Mouse (Mus musculus) spleen, postnatal 10 days (tissue): ENCODE measurements at regions not wholly inside any gene's neighbourhood (a gene's known extent, or its start where the extent isn't known, plus 50 kb on each side); places are given as distances from the start of the nearest gene placed in this dataset.

Experiments
- DNase-seq, 2 experiments: peaks; one replicate each; pipeline ENCODE4 v3.0.0; 2021 to 2022; ENCODE audit warnings: low spot score in 2 of 2

GRCm38 (mm10) chr5:35165459-35165858 is 59.9 kb upstream of the Lrpap1 start:
- no peak for DNase-seq

- DNase-seq: no peak
Observed at GRCm38 (mm10) chr5:35162607-35163006, 57.0 kb upstream of the Lrpap1 start.

DNA sequence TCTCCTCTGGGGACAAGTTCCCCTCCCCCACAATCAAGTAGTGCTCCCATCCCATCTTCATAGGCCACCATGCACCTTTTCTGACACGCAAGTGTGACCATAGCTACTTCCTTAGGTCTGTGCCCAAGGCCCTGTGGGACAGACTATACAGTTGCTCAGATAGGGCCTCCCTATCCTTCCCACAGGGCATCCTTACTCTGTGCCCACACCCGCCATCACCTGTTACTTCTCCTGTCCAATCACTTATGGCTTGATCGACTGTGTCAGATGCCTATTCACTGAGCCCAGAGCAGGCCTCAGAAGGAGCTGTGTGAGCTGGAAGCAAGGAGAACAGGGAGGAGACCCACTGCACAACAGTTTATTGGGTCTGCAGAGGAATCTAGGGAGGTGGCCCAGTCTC is 56.6 kb upstream of the Lrpap1 start:
- peak in 1 of 2 experiments; percentile 43 for DNase-seq

DNA sequence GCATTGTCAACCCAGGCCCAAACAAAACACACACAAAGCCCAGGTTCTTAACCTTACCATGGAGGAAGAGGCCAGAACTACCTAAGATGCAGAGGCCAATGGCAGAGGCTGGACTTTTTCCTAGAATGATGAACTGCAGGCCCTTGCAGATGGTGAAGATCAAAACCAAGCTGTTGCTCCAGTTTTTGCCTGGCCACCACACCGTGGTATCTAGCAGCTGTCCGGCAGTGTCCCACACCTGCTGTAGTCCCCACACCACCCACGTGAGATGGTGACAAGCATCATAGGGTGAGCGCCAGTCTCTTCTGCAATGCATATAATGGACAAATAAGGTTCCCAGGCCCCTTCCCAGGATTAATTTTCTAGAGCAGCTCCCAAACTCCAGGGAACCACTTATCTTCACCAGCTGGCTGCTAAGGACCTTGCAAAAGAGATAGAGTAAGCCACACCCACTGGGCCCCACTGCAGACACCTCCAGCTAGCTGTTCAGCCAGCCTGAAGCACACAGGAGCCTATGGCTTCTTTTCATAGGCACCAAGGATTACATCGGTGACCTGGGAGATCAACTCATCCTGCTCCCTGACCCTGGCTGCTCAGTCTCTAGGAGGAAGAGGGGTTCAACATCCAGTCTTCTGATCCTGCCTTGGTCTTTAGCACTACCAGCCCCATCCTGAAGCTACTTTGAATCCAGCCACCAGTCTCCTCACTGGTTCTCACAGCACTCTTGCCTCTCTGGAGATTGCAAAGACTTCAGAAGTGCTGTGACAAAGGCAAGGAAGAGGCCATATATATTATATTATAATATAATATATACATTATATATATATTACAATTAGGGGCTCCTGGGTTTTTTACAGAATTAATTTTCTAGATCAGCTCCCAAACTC is 55.6 kb upstream of the Lrpap1 start:
- peak; percentile 74 to 86 for DNase-seq

DNA sequence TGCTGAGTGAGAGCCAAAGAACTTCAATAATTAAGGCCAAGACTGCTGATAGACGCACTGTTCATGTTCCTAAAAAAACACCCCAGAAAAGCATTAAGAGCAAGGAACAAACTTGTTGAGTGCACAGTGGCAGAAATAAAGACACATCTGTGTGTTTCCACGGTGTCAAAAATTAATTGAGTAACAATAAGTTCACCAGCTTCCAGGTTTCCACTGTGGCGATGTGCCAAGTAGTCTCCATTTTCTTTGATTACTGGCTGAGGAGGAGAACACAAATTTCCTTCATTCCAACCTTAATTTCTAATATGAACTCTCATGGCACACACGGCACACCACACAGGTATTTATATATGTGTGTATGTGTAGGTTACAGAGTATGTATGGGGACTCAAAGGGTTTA is 54.3 kb upstream of the Lrpap1 start:
- DNase-seq: no peak

GRCm38 (mm10) chr5:35159178-35159661 is 53.7 kb upstream of the Lrpap1 start:
- DNase-seq: no peak

DNA sequence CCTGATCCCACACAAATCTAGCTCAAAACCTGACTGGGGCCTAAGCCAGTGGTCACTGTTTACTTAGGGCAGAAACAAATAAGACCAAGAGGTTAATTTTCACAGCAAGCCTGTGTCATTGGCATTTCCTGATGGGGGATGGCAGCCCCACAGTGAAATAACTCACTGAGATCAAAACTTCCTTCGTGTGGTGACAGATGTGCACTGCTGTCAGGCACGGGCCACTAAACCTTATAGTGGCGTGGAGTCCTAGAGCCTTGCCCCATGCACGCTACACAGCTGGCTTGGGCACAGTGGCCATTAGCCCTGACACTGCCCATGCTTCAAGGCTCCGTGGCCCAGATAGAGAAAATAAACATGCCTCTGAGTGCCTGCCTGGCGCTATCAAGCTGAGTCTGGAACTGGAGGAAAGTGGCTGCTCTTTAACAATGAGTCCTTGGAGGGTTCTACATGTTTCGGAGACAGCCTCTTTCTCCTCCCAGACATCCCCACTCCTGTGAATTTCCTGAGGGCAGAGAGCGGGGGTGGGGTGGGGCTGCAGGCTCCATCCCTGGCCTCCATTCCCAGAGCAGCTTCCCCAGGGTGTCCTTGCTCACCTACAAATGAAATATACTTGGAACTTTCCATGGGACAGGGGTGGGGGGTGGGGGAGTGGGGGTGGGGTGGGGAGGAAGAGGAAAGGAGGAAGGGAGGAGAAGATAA is 52.9 kb upstream of the Lrpap1 start:
- no peak for DNase-seq

DNA sequence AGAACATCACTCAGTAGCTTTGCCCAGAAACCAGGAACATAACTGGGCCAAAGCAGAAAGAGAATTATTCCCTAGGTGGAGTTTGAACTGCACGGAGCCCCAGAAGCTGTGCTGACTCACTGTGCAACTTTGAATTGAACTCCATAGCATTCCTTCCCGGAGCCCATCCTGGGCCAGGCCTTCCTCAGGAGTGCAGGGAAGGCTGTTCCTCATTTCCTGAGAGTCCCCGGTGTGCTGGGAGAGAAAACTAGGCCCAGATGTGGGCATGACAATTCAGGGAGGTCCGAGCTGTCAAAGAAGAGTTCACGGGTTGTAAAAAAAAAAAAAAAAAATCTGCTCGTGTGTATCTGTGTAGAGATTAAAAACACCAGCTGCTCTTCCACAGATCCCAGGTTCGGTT is 50.8 kb upstream of the Lrpap1 start:
- DNase-seq: no peak

DNA sequence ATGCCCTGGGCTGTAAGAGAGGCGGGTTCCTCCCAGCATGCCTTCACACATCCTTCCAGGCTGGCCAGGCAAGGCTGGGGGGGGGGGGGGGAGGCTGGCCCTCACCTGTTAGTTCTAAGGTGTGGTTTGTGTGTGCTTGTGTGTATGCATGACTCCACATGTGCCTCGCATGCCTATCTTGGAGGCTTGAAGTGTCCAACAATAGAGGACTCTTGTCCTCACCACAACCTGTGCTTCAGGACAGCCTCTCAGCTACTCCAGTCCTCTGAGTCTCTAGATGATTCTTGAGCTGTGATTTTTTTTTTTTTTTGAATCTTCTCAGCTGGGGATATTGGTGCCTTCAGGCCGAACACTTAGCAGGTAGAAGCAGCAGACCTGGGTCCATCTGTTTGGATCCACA is 50.2 kb upstream of the Lrpap1 start:
- no peak for DNase-seq
